Mouse (Mus musculus): ENCODE data around the gene Sgk2. TPM values are rescaled to one million over a fixed set of nuclear protein-coding genes. Genes with fewer than 3 reads are reported as not detected.

The Sgk2 gene
- total RNA-seq (2022), result 1 to 10 TPM; 1.3 to 1.9 (median 1.9) TPM

DNA sequence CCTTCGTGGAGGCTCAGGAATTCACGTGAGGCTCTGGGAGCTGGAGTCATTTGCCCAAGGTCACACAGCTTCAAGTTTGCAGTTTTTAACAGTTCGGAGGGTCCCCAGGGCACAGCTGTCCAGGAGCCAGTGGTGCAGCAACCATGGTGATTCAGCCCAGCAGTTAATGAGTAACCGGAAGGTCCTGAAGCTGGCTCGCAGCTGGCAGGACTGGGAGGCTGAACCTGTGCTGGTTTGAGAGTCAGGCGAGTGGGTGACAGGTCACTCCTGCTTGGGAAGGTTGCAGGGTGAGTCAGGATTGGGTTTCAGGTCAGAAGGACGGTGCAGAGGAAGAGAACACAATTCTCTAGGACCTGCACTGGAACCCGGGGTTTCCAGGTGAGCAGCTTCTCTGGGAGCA, at the start of gene Sgk2:
Gene Sgk2 (plus strand): TSS at position 113 of the 400 bp plus-strand sequence.
- DNase-seq (ENCODE audit: low spot score in 2 of 2), result no peak

DNA sequence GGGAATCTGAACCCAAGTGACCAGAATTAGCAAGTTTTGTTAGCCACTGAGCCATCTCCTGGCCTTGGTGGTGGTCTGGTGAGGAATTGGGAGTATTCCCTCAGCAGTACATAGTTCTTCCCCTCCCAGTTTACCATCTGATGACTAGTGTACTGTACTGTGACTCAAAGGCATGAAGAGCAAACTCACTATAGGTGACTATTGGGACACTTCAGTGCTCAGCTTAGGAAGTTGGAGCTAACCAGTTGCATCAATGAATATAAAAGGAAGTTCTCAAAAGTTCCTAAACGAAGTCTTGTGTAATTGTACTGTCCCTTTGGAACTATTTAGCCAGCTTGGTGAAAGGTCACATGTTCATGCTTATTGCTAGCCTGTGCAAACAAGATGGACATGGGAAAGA, 47.6 kb upstream of the Sgk2 start:
- no peak for DNase-seq (ENCODE audit: low spot score in 2 of 2)

DNA sequence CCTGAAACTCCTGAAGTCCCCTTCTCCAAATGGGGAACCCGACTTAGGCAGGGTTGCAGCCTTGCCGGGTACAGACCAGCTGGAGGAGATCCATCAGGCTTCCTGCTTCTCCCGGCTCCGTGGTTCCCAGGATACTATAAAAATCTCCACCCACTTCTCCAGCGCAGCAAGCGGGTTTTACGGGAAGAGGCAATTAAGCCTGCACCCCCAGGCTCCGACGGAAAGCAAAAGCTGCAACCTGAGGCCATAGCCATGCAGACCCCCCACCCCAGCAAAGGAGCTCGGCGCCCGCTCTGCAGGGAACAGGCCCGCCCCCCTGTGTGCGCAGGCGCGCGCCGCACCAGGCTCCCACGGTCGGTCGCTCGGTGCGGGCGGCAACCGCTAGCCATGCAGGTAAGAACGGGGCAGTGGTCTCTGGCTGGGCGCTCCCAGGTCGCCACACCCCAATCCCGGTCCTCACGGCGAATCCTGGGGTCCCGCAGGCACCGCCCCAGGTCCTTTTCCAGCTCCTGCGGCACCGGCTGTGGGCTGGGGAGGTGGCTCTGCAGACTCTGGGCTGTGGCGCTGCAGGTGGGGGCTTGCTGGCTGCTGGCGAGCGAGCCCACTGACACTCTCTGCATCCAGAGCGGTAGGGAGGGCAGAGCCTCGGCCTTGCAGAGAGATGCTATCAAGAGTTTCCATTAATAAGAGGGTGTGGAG, 43.8 kb upstream of the Sgk2 start, which contains the start of gene L3mbtl1:
Gene L3mbtl1 (plus strand): TSS at position 325 of the 699 bp plus-strand sequence.
- peak; percentile 38 to 49 for DNase-seq (ENCODE audit: low spot score in 2 of 2)

DNA sequence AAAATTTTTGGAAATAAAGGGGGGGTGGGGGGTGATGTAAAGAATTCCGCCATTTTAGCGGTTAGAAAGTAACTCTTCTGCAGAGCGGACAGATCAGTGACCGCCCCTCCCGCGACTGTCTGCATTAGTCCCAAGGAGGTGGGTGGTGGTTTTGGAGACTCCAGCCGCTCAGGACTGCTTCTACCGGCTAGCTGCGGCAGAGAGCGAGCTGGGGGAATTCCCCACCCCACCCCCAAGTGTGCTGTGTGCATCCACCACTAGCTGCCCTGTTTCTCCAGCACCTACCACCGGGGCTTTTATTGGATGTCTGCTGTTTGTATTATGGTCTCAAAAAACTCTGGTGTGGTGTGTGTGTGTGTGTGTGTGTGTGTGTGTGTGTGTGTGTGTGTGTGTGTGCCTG, 43.2 kb upstream of the Sgk2 start:
- peak in 1 of 2 experiments; percentile 33 for DNase-seq (ENCODE audit: low spot score in 2 of 2)

DNA sequence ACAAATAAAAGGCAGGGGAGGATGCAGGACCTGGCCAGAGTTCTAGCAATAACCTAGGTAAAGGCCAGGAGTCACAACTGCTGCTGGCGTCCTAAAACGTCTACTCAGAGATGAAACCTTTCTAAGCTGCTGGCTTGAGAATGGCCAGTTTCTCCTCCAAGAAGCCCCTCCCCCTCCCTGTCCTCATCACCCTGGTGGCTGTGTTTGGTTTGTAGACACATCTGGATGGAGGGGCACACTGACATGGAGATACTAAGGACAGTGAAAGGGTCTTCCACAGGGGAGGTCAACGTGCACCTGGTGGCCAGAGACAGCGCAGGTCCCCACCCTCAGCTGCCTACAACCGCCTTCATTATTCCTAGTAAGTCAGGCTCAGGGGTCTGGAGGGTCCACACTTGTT, 40.2 kb upstream of the Sgk2 start:
- DNase-seq (ENCODE audit: low spot score in 2 of 2), result no peak

DNA sequence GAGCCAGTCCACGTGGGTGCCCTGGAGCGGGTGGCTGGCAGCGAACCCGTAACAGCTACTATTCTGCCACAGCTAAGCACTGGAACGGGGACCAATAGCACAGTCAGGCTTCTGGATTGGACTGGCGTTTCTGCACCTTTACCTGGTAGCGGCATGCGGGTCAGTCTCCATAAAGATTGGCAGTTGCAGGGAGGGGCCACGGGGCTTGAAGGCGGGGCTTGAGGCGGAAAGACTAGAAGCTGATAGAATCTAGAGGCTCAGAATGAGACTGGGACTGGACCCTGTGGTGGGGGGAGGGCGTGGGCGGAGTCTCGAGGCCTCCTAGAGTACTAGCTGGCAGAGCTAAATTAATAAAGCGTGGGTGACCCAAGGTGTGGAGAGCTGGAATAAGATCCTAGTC, 39.4 kb upstream of the Sgk2 start:
- DNase-seq (ENCODE audit: low spot score in 2 of 2), result peak in 1 of 2 experiments; percentile 47

DNA sequence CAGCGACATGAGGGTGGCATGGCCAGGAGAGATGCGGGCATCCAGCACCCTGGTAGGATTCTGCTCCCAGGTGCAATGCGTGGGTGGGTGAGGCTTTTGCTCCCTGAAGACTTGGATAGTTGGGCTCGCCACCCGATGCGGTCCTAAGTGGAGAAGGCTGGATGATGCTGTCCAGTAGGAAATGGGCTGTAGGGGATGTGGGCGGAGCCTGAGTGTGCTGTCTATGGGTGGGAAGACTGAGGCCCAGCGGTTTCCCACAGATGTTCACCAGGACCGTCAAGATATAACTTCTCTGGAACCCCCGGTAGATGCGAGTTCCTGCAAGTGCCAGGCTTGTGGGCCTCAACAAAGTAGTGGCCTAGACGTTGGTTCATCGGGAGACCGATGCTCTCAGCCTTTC, 38.9 kb upstream of the Sgk2 start:
- DNase-seq (ENCODE audit: low spot score in 2 of 2), result peak in 1 of 2 experiments; percentile 37

DNA sequence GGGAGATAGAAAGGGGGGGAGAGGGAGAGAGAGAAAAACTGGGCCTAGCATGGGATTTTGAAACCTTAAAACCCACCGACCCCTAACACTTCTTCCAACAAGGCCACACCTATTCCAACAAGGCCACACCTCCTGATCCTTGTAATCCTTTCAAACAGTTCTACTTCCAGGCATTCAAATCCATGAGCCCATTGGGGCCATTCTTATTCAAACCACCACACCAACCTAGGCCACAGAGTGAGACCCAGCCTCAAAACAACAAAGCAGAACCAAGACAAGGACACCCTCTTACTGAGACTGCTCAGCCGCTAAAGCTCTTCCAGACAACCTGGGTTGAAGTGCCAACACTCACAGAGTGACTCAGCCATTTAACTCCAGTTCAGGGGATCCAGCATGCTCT, 36.4 kb upstream of the Sgk2 start:
- no peak for DNase-seq (ENCODE audit: low spot score in 2 of 2)

DNA sequence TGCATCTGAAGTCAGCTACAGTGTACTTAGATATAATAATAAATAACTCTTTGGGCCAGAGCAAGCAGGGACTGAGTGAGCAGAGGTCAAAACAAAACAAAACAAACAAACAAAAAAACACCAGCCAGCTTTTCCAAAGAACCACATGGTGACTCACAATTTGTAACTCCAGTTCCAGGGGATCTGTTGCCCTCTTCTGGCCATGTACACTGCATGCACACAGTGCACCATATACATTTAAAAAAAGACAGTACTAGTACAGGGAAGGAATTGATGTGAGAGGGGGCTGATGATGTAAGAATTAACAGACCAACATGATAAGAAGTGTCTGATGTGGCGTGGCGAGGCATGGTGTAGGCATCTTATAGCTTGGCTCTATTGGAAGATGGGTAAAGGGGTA, 30.3 kb upstream of the Sgk2 start:
- DNase-seq (ENCODE audit: low spot score in 2 of 2), result no peak

DNA sequence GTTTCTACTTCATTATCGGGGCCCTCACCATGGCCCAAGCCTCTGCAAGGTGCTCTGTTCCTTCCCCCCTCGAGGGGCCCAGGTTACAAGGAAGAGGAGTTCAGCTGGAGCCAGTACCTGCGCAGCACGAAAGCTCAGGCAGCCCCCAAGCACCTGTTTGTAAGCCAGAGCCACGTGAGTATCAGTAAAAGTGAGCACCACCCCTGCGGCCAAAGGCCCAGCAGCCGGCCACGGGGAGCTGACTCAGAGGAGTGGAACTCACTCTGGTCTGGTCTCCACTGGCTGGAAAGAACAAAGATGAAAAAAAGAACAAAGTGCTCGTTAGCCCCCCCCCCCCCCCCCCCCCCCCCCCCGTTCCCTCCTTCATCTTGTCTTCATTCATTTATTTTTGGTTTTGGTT, 25.8 kb upstream of the Sgk2 start:
- no peak for DNase-seq (ENCODE audit: low spot score in 2 of 2)

DNA sequence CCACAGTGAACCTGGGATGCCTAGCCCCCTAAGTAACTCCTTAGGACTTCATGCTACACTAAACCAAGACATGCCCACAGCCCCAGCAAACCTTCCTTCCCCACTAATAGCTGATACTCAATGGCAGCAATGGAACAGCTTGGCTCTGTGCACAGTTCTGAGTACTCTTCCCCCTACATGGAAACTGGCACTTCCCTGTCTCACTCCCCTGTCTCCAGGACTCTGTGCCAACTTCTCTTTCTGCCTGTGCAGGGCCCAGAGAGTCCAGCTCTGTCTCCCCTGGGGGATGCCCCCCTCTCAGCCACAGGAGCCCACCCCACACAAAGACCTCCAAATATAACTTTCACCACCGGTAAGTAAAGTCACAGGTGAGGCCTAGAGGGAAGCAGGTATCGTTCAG, 20.4 kb upstream of the Sgk2 start:
- no peak for DNase-seq (ENCODE audit: low spot score in 2 of 2)

DNA sequence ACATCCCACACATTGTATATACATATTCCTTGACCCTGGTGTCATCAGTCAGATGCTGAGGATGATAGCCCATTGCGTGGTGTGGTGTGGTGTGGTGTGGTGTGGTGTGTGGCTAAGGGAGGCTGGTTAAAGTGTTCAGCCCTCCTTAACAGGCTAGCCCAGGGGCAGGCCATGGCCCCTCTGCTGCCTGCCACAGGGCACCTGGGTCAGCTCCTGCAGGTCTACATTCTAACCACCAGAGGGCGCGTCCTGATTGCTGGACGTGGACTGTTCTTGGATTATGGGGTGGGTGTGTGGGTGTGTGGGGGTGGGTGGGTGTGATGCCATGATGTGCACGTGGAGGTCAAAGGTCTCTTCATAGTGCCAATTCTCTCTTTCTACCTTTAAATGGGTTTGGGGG, 18.8 kb upstream of the Sgk2 start:
- DNase-seq (ENCODE audit: low spot score in 2 of 2), result no peak

DNA sequence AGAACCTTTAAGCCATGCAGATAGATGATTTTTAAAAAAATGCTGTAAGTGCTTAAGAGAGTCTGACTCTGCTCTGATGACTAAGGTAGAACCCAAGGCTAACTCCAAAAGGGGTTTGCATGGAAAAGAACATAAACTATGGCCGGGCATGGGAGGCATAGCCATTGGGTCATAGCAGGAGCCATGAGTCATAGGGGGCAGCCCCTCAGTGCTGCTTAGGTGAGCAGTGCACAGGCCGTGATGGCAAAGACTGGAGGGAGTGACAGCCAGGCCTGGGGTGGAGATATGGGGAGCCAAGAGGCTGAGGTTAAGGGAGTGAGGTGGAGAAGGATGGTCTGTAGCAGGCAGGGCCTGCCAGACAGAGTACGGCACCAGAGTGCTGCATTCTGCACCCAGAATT, 18.0 kb upstream of the Sgk2 start:
- DNase-seq (ENCODE audit: low spot score in 2 of 2), result no peak

DNA sequence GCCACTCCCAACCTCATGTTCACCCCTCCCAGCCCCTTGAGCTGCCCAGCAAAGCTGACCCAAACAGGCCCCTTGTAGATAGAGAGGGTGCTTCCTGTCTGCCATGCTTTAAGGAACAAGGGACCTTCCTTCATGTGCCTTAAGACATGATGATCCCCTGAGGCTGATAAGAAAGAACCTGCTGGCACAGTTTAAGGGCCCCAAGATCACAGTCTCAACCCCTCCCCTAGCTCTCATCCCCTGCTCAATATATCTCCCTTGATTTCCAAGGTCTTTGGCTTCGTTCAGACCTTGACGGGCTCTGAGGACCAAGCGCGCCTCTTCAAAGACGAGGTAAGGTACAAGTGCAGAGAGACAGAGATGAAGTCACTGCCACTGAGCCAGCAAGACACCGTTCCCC, 16.2 kb upstream of the Sgk2 start:
- DNase-seq (ENCODE audit: low spot score in 2 of 2), result no peak

DNA sequence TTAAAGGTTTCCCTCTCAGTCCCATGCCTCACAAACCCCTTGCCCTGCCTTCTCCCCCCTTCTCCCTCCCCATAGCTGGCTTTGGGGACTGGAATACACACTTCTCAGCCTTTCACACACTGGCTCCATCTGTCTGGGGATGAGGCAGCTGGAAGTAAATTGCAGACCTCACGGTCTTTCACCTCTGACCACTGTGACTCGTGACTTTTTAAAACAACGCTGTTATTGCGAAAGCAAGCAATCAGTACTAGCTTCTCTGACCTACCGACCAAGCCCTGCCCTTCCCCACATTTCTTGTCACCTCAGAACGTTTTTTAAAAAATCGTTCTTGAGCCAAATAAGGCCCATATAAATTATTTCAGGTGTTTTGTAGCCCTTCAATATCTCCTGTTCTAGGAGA, 14.4 kb upstream of the Sgk2 start:
- DNase-seq (ENCODE audit: low spot score in 2 of 2), result no peak

DNA sequence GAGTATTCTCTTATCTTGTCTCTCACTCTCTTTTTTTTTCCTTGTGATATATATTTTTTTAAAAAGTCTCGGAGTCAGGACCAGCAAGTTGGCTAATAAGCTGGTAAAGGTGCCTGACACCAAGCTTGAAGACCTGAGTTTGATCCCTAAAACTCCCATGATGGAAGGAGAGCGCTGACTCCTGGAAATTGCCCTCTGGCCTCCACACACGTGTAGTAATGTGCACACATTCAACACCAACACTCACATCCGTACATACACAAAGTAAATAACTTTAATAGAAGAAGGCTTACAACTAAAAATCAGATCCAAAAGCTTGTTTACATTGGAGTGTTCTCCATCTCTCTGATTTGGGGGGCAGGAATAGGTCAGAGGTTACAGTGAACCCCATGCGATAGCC, 13.9 kb upstream of the Sgk2 start:
- DNase-seq (ENCODE audit: low spot score in 2 of 2), result no peak

DNA sequence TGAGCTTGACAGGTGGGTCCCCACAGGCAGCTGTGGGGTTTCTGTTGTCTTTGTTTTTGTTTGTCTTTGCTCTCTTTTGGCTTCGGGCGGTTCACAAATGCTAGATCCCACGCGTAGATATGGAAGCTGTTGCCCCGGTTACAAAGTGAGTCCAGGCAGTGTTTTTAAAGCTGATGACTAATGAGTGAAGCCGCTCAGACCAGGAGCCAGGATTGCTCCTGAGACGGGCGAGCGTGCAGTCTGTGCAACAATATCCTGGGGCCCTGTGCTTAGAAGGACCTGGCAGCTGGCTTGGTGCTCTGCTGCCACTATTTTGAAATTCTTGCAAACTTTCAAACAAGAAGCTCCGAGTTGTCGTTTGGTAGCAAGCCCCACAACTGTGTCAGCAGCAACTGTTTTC, 13.5 kb upstream of the Sgk2 start:
- DNase-seq (ENCODE audit: low spot score in 2 of 2), result no peak

DNA sequence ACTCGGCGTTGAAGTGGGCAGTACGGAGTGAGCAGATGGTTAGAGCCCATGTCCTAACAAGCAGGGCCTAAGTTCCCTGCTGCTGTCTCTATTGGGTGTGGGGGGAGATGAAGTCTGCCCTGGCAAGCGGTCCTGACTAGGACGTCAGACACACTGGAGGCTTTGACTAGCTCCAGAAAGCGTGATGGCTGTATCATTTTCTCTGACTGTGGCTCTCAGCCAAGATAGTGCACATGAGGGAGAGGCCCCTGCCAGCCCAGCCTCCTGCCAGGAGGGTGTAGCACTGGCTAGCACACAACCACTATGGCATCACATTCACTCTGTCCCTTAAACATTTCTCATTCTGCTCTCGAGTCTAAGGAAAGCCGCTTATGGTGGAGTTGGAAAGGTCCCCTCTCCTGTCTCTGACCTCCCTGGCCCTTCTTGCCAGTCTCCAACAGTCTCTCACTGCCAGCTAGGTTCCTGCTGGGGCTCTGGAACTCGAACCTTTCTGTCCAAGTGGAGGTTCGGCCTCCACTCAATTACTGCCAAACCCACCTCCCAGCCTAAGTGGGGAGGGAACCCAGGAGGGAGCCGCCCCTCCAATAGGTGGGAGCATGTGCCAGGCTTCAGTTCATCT, 11.9 kb upstream of the Sgk2 start:
- peak in 1 of 2 experiments; percentile 43 for DNase-seq (ENCODE audit: low spot score in 2 of 2)

DNA sequence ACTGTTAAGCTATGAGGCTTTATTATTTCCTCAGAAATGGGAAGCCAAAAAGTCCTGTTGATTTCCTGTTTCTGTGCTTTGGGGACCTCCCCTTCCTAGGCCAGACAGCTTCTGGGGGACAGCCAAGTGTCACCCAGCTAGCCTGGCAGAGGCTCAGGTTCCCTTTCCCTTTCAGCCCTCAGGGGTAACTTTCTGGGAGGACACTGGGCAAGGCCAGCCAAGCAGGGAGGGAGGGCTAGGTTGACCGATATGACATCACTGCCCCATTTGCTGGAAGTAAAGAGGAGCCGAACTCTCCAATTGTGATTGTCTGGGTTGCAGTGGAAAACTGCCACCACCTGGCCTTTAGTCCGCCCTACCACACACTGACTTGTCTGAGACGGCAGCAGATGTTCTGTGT, 11.1 kb upstream of the Sgk2 start:
- DNase-seq (ENCODE audit: low spot score in 2 of 2), result no peak

DNA sequence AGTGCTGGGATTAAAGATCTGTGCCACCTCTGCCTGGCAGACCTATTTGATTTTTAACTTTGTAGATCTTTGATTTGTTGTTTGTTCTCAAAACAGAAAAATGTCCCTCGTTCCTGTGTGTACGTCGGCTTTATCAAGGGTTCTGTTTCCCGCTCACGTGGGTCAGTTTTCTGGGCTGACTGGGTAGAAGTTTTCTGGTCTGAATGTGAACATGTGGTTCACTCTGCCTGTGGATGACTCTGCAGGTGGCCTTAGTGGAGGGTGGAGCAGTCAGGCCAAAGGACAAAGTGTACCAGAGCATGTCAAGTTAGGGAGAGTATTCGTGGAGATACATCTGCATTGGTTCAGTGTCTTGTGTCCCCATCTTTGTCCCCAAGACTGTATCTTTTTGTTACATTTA, 2.7 kb upstream of the Sgk2 start:
- DNase-seq (ENCODE audit: low spot score in 2 of 2), result no peak

DNA sequence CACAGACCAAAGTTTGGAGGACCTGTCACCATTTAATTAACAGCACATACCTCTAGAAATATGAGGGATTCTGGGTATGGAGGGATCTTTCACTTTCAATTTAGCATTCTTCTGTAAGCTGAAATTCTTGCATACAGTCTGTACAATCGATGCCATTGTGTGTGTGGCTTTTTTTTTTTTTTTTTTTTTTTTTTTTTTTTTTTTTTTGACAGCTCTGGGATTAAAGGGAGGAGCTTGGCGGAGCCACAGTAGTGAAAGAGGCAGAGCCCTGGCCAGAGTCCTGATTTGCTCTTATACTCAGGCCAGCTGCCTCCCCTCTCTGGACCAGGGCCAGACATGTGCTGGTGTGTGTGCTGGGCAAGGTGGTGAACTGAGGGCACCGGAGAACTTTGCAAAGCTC, 1.2 kb upstream of the Sgk2 start:
- no peak for DNase-seq (ENCODE audit: low spot score in 2 of 2)

DNA sequence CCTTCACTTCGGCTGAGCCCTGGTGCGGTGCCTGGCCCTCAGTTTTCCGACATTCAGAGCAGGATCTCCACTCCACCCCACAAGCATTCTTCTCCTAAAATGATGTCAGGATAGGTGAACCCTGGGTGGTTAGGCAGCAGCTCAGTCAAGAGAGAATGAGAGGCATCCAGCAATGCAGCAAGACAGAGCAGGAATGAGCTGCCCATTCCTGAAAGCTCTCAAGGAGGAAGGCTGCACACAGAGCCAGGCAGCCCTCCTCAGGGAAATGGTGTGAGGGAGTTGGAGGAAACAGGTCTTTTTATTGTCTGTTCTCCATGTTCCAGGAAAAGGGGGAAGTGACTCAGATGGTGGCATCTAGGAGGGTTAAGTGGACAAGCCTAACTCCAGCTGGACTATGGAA, 366 bp upstream of the Sgk2 start:
- DNase-seq (ENCODE audit: low spot score in 2 of 2), result no peak

DNA sequence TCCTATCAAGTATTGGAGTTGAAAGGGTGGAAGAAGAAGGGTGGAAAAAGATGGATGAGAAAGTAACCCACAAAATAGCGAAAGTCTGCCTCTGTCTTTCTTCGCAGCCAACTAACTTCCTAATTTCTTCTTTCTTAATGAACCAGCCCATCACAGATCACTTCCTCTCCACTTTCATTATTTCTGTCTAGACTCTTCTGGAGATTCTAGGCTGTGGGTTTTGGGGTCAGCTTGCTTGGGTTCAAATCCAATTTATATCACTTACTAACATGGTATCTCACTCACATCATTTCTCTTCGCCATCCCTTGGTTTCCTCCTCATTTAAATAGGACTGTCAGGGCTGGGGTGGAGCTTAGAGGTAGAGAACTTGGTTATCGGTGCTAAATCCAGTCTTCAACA, 1.1 kb downstream of the Sgk2 start:
- DNase-seq (ENCODE audit: low spot score in 2 of 2), result no peak

All from left cerebral cortex, adult 8-10 months (tissue).